Mouse (Mus musculus) urinary bladder, postnatal 4 days (tissue): ENCODE results near the gene Dusp8.

Experiments
- DNase-seq, 2 experiments: peaks; one replicate each; pipeline ENCODE4 v3.0.0; 2021 to 2022; ENCODE audit warnings: low spot score in 2 of 2

Gene Dusp8

DNA sequence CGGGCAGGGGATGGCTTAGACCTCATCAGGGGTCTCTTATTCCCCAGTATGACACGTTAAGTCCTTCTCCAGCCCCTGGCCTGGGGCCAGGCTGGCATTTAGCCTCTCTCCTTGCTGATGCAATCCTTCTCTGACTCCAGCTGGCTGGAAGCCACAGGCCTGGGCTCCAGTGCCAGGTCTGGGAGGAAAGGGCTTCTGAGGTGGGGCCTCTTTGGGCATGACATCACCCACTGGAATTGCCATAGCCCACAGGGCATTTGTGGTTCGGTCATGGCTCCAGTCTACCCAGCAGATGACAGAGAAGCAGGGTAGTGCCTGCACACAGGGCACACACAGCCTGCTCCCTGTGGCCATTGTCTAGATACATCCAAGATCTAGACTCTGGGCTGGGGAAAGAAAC lies 10.8 kb downstream of the Dusp8 start:
- DNase-seq, result peak; percentile 53 to 79

DNA sequence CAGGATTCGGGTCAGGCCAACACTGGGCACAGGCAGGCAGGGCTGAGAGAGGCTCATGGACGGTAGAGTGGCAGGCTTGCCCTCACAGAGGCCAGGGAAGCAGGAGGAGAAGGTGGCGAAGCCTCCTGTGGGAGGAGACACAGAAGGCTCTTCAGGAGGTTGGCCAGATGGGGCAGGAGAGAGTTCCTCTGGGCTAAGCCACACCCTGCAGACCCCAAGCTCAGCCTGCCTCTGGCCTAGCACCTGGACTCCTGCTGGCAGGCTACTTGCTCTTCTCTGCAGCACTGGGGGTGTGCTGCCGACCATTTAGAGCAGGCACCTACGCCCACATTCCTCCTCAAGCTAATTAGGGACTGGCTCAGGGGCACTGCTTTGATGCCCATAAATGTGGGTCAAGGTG lies 11.2 kb downstream of the Dusp8 start:
- no peak for DNase-seq

DNA sequence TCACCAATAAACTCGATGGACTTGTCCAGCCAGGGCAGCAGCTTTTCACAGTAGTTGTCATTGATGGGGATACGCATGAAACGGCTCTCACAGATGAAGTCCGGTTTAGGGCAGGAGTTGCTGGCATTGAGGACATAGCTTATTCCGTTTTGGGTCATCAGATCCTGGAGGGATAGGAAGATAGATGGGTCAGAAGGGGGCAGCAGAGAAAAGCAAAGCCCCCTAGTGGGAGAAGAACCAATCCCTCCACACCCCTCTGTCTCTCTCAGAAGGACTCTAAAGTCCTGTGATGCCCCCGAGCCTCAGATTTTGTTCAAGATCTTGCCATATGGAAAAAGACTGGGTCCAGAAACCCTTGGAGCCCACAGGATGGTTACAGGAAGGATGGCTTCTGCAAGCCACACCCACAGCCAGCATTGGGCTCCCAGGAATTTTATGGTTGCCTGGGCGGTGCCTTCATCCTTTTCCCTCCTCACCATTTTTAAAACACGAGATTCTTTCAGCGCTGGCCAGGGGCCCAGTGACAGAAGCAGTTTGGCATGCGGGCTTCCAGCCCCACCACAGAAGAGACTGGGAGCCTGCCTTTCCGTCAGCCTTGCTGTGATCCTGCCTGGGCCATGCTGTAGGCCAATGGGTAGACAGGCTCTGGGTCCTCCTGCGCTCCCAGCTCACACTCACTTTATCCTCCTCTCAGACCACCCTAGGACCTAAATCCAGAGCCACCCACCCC lies 11.9 kb downstream of the Dusp8 start:
- peak; percentile 51 to 75 for DNase-seq

DNA sequence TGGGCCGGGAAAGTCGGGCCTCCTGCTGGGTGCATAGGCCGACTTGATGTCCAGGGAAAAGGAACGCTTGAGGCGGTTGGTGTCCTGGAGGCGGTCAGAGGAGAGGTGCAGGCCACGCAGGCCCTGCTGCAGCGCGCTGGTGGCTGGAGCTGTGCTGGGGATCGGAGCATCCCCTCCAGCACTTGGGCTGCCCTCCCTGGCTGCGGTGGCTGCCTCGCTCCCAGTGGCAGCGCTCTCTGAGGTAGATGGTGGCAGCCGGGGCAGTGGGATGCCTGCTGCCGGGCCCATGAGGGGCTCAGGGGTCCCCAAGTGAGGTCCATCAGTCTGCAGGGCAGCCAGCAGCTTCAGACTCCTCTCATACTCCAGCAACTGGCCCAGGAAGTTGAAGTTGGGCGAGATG lies 13.0 kb downstream of the Dusp8 start:
- no peak for DNase-seq

DNA sequence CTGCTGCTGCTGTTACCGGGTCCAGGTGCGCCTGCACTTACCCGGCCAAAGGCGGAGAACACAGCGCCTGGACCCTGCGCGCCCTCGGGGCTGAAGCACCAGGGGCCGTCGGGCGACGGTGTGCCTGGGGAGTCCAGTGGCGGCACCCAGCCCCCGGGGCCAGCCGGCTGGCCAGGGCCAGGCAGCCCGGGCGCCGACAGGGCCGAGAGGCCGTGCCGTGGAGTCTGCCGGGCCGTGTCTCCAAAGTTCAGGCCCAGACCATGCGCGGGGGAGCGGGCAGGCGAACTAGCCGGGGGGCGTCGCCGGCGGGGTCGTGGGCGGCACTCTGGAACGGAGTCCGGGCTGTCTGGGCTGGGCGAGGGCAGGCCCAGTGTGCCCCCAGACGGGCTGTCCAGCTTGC lies 13.5 kb downstream of the Dusp8 start:
- no peak for DNase-seq

DNA sequence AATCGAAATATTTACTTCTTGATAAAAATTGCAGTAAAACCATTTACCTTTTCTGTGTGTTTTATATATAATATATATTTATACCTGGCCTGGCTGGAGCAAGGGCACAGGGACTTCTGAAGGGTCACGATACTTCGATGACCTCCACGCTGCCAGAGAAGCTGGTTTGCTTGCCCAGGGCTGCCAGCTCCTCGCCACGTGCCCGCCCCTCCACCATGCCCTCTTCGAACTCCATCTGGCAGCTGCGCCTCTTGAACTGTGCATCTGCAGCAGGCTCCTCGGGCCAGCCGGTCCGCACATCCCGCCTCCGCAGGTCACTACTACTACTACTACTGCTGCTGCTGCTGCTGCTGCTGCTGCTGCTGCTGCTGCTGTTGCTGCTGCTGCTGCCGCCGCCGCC lies 13.9 kb downstream of the Dusp8 start:
- DNase-seq, result no peak

DNA sequence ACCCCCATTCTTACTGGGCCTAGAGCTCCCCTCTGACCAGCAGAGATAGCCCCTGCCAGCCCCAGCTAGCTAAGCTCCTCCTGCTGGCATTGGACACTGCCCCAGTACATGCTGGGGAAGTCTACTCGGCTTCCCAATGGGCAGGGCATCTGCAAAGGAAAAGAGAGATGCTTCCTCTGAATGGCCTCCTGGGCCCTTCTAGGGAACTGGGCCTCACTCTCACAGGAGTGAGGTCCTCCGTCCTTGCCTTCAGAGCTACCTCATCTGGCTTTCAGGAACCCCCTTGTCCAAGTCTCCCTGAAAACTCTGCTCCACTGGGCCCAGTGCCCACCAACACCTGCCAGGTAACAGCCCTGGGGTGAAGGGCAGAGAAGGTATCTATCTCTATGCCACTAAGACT lies 14.8 kb downstream of the Dusp8 start:
- DNase-seq, result no peak

DNA sequence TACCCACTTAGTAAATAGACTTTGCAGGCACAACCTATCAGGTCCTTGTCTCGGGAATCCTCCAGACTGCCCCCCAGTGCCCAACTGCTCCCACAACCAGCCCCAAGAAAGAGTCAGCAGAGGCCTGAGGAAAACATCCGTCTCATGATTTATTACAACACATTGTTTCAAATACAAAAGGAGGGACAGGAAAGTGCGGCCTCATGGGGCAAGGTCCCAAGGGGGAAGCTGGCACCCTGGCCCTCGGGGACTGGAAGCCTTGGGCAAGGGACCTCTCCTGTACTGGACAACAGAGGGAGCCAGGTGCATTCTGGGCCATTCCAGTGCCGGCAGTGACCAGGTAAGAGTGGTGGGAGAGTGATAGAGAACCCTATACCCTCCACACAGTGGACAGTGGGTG lies 16.3 kb downstream of the Dusp8 start:
- DNase-seq, result no peak

DNA sequence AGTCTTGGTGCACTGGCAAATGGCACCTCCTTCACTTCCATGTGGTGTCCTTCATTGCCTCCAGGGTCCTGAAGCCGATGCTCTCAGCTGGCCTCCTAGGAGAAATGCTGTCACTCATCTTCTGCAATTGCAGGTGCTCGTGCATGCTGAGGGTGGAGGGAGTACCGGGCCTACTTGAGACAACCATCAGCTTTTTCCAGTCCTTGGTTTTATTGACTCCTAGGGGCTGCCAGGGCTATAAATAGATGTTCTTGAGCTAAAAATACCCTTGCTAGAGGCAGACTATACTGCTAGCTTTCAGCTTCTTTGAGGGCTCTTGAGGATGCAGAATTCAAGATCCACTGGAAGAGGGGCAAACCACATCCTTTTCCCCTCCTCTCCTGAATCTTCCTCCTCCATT lies 18.5 kb downstream of the Dusp8 start:
- no peak for DNase-seq

DNA sequence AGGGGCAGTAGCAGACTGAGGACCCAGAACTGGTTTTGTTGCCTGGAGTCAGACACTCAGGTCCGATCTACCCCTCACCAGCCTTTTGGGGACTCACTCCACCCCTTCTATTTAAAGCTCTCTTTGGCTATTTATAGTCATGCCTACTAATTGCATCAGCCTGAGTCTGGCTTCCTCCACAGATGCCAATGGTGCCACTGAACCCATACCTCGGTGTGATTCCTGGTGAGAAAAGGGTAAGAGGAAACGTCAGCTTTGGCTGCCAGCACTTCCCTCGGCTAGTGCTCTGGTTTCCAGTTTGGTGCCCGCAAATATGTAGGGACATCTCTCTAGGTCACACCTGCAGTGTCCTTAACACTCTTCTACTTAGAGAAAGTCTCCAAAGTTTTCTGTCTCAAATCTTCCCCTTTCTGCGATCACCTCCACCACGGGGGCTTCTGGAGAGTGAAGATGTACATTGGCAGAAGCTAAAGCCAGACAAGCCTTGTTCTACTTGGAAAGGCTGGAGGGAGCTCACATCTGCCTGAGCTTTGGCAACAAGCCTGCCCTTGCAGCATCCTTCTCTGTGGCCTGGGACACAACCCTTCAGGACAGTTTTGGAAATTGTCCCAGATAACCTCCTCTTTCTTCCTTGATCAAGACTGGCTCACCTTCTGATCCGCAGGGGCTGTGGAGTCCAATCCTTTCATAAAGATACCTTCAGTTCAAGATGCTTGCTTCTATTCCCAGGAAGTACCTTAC lies 21.3 kb downstream of the Dusp8 start:
- no peak for DNase-seq

DNA sequence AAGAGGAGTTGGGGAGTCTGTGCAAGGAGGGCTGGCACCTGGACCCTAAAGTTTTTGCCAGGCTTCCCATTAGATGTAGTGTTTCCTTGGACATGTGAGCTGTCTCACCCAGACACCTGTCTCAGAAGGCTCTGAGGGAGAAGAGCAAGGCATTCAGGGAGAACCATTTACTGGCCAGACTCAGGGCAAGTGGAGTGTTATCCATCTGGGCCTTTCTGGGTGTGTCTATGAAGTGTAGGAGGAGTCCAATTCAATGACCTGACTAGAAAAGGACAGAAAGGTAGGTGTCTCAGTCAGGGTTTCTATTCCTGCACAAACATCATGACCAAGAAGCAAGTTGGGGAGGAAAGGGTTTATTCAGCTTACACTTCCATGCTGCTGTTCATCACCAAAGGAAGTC lies 23.9 kb downstream of the Dusp8 start:
- DNase-seq, result no peak

DNA sequence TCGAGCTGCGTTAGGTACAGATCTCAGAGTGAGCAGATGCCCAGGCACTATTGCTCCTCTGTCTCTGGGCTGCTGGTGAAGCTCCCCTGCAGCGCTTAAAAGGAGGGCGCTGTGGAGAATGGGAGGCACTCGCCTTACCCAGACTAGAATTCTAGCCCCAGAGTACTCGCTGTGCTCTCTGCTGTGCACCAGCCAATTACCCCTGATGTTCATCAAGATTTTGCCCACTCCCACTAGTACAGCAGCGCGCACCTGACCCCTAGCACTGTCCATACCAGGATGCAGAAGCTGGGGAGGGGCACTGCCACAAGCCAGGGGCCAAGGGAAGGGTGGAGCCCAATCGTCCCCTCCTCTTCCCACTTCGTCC lies 24.4 kb downstream of the Dusp8 start:
- no peak for DNase-seq

DNA sequence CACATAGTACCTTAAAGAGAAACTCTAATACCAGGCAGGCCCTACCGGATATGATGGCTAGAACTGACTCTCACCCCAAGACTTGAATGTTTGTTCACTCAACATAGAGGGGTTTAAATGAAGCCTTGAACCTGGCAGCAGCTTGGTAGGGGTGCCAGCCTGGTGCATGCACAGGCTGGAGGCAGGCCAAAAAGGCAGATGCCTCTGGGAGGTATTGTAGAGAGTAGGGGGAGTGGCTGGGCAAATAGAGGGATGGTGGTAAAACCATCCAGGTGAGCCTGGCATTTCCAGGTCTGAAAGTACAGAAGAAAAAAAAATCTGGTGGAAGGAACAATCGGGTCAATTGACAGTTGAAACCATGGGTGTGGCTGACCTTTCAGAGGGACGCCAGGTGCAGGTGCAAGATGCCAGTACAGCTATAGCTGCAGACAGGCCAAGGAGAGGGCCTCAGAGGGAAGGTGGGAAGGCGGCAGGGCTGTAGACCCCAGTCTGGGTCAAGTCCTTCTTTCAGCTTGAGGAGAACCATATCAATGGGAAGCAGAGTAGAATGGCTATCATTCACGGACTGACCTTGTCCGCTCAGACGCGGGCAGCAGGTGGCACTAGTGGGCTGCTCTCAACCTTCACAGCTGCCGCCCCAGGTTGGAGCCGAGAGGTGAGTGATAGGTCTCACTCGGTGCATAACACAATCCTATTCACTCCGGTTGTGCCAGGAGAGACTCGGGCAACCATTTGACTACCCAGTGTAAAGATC lies 25.0 kb downstream of the Dusp8 start:
- DNase-seq, result peak; percentile 38 to 71

DNA sequence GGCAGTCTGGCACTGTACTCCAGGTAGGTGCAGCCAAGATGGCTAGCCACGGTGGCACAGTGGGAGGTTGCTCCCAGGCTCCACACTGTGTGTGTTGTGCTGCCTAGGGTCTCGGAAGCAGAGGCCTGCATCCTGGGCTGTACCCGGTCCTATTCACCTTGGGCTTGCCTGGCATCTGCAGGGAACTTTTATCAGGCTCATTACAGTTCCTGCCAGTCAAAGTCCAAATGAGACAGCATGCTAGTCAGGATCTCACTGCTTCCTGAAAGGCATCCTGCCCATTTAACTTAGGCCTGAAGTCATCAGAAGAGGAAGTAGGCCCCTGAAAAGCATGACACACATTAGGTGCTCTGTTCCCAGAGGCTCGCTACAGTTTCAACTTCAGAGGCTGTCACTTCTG lies 27.2 kb downstream of the Dusp8 start:
- no peak for DNase-seq

DNA sequence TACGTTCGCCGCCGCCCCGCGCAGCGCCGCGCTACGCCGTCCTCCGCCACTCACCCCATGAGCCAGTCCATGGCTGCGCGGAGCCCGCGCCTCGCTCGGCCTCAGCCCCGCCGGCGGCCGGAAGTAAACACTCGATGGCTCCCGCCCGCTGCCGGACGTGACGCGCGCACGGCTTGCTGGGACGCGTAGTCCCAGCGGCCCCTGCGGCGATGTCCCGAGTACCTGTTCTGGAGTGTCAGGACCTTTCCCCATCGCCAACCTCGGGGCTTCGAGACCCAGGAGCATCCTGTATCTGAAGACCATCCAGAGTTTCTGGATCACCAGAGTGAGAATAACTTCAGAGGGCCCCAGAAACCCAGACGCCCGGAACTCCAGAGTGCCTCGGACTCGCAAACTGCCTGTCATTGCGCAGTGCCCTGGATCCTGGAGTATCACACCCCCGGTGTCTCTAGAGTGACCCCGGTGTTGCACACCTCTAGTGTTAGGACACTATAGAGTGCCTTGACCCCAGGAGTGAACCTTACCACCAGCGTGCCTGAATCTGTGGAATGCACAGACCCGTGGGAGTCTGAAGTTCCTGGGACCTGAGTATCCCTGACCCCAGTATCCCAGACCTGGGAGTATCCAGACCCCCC lies 34.6 kb downstream of the Dusp8 start, which contains the start of gene Mob2:
Gene Mob2 (minus strand): TSS at position 135 of the 635 bp plus-strand sequence.
- DNase-seq, result peak; percentile 85 to 92

DNA sequence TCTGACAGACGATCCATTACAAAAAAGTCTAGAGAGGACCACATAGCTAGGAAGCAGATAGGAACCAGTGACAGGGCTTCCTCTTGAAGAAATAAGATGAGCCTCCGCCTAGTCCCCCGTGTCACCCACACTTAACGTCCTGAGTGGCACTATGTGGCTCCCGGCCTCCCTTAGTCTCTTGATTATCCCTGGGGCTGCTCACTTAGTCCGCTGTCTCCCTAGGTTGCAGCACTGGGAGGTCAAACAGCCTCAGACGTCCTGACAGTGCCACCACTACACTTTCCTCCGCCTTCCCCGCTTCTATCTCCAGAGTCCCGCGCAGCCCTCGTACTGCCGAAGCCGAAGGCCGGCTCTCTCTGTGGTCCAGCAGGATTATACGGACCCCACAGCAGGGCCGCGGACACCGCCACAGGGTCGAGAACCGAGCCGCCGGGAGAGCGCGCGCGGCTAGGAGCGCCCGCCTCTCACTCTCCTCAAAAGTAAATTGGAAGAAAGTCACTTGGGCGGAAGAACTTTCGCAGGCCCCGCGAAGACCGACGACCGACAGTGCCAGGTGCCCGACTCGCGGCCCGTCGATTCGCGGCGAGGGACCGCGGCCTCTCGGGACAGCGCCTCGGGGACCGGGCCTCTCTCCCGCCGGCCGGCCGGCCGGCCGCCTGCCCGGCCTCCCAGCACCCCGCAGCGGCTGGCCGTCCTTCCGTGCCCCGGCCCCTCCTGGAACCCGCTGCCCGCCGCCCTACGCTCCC lies 35.3 kb downstream of the Dusp8 start:
- DNase-seq, result peak in 1 of 2 experiments; percentile 31

DNA sequence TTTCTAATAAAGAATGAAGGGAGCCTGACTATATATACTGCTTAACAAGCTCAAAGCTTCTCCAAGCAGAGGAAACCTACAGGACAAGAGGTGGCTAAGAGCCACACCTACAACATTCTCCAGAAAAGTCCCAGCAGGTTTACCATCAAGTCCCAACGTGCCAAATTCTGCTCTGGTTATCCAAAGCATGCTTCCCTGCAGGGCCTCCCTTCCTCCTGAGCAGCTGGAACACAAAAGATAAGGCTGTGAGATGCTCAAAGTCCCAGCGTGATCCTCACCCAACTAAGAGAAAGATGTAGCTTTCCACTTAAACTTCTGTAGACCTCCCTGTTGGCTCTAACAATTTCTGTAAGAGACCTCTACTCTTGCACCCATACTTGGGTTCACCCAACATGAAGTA lies 36.6 kb downstream of the Dusp8 start:
- no peak for DNase-seq

DNA sequence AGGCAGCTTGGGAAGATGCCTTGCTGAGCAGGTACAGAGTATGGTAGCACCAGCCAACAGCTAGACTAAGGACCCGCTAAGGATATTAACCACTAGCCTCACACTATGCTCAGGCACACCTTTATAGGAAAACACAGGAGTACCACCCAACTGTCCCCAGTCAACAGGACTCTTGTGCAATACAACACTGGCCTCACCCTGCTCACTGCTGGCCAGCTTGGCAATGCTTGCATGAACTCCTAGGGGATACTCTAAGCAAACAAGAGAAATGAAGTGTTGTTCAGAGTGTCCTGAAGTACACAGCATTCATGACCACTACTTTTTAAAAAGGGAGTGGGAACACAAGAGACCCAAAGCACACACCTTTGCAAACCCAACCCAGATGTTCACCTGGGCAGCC lies 38.5 kb downstream of the Dusp8 start:
- DNase-seq, result no peak

DNA sequence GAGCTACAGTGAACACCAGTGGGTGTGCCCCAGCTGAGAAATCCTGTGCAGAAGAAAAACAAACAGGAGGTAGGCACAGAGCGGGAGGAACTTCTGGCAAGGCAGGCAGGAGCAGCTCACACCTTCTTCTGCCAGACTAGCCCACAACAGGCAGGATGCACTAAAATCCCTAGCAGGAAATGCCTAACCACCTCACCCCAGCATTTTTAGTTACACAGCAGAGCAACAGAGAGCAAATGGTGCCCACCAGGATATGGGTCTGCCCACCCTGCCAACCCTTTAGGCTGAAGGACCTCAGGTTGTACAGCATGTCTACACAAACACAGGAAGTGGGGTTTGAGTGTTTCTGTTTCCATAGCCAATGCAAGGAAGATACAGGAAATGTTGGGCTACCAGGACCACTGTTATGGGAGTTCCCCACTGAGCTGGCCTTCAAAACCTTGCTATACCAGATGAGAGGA lies 39.0 kb downstream of the Dusp8 start:
- no peak for DNase-seq

DNA sequence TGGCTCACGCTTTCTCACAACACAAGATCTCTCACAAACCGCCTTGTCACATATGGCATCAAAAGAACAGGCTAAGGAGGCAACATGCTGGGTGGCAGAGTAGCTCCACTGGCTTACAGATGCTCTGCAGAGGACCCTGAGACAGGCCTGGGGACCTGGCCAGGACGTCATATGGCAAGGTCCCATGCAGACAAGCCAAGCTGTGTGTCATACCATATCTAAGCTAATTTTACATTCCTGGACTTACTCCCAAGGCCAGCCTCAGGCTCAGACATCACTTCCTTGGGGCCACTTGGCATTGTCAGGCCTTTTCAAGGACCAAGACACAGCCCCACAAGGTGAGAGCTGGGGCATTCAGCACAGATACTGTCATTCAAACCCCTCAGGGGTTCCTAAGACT lies 40.2 kb downstream of the Dusp8 start:
- DNase-seq, result no peak

DNA sequence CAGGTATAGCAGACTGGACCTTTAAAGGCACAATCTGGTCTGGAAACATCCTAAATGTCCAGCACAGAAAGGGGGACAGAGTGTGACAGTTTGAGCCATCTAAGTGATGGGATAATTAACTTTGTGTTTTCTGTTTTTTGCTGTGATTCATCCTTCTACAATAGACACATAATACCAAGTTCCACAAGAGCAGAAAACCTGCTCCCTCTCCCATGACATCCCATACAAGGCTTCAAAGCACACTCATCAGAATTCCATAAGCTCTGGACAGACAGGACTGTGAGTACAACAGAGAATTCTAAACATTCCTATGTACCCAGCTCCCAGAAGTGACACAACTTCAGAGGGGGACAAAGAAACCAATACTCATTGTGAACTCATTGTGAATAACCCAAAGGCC lies 45.1 kb downstream of the Dusp8 start:
- DNase-seq, result no peak
